Mouse (Mus musculus) cerebellum, adult 2 months (tissue): ENCODE data around the gene Gm20708. TPM values are rescaled to one million over a fixed set of nuclear protein-coding genes. Genes with fewer than 3 reads are reported as not detected.

ENCODE experiments used
- DNase-seq, 2 experiments: peaks; one replicate each; pipeline ENCODE4 v3.0.0; 2021
- H3K27ac ChIP-seq: fragments of 200-500 bp; 2 replicates; pipeline ENCODE4 v1.5.1; 2012; ENCODE audit warnings: low read length, control low read depth, inconsistent platforms; ENCODE audit not compliant: insufficient read depth
- H3K27me3 ChIP-seq: fragments of 200-500 bp; 2 replicates; pipeline ENCODE4 v1.6.1; 2012; ENCODE audit warnings: inconsistent platforms, mild to moderate bottlenecking, low read length, moderate library complexity; ENCODE audit not compliant: control insufficient read depth, insufficient read depth
- H3K4me1 ChIP-seq: fragments of 200-500 bp; 2 replicates; pipeline ENCODE4 v1.6.1; 2011; ENCODE audit warnings: low read length; ENCODE audit not compliant: control insufficient read depth, insufficient read depth
- H3K4me3 ChIP-seq: fragments of 200-500 bp; replicated peaks from 2 replicates; pipeline ENCODE3; 2011; ENCODE audit warnings: mild to moderate bottlenecking, low read depth, low read length, control low read depth; ENCODE audit not compliant: insufficient read depth
- CTCF ChIP-seq: fragments of 200-500 bp; IDR thresholded peaks from 2 replicates; pipeline ENCODE4 v1.5.1; 2011; ENCODE audit warnings: low read depth, mild to moderate bottlenecking, control low read depth, low read length, moderate library complexity, borderline replicate concordance; ENCODE audit not compliant: insufficient read depth
- POLR2A ChIP-seq: fragments of 200-500 bp; IDR thresholded peaks from 2 replicates; pipeline ENCODE4 v1.6.1; 2011; ENCODE audit warnings: low read length, control low read depth, borderline replicate concordance; ENCODE audit not compliant: insufficient read depth
- WGBS: fragments of 180-500 bp; shearing (Covaris S2); methylation state at CpG from one replicate; pipeline ENCODE4 v1.1.7; 2018; 5-methylcytosine and 5-hydroxymethylcytosine counted together
- polyA plus RNA-seq: library from polyadenylated mRNA; depleted of rRNA; stranded (reverse); fragments of >200 nt; gene quantifications from 2 replicates; pipeline ENCODE4 v1.2.3, GENCODE M21; 2012; rRNA removed

The Gm20708 gene
- polyA plus RNA-seq, result 0.78 and 0.93 TPM in 2 replicates

GRCm38 (mm10) chr11:117809407-117810311 lies at the start of gene Gm20708, which contains the start of gene Syngr2:
Gm20708 (plus strand) TSS chr11:117809668.
Syngr2 (plus strand) TSS chr11:117809668.
- WGBS, result under 1% methylated on average over 68 of the region's 75 CpGs
- H3K27me3 ChIP-seq, result no peaks in the 10 kb centered on the region; the same call in 1 of the 2 replicates
- H3K27ac ChIP-seq, result no peak within 1 kb of the TSS
- DNase-seq, result peak in 1 of 2 experiments; percentile 34
- TF ChIP-seq CTCF, result no peak
- TF ChIP-seq POLR2A, result no peak
- H3K4me3 ChIP-seq, result peak within 1 kb of the TSS; percentile 52
- H3K4me1 ChIP-seq, result peaks cover 8% of the 10 kb centered on the region

- 66% methylated on average over 26 of the region's 26 CpGs for WGBS
- H3K4me3 ChIP-seq, result no peak overlapping the region
- H3K4me1 ChIP-seq, result peaks cover 30% of the 10 kb centered on the region
- DNase-seq, result peak in 1 of 2 experiments; percentile 42
- H3K27ac ChIP-seq, result no peak overlapping the region
- TF ChIP-seq CTCF (no peak), POLR2A (no peak)
- H3K27me3 ChIP-seq, result no peaks in the 10 kb centered on the region
These were observed 48.9 kb upstream of the Gm20708 start for GRCm38 (mm10) chr11:117760374-117761119.

GRCm38 (mm10) chr11:117761801-117762200 lies 47.7 kb upstream of the Gm20708 start:
- no peak for TF ChIP-seq CTCF
- TF ChIP-seq POLR2A, result no peak
- no peak for DNase-seq
- Histone ChIP-seq H3K27ac (no peak overlapping the region), H3K4me3 (no peak overlapping the region), H3K27me3 (no peaks in the 10 kb centered on the region), H3K4me1 (peaks cover 30% of the 10 kb centered on the region)
- 92% methylated on average over 13 of the region's 13 CpGs for WGBS

- no peak for DNase-seq
- TF ChIP-seq CTCF, result no peak
- TF ChIP-seq POLR2A, result no peak
These were observed 47.2 kb upstream of the Gm20708 start for GRCm38 (mm10) chr11:117762246-117762645.

GRCm38 (mm10) chr11:117764319-117764718 lies 45.1 kb upstream of the Gm20708 start:
- peaks cover 9% of the 10 kb centered on the region for H3K4me1 ChIP-seq
- H3K4me3 ChIP-seq, result no peak overlapping the region
- DNase-seq, result no peak
- WGBS, result 75% methylated on average over 9 of the region's 9 CpGs
- H3K27ac ChIP-seq, result no peak overlapping the region
- H3K27me3 ChIP-seq, result no peaks in the 10 kb centered on the region
- no peak for TF ChIP-seq POLR2A
- no peak for TF ChIP-seq CTCF

More at GRCm38 (mm10) chr11:117762246-117762645, 47.2 kb upstream of the Gm20708 start:
- no peak overlapping the region for H3K27ac ChIP-seq
- H3K4me1 ChIP-seq, result peaks cover 26% of the 10 kb centered on the region
- H3K27me3 ChIP-seq, result no peaks in the 10 kb centered on the region
- H3K4me3 ChIP-seq, result no peak overlapping the region
- 81% methylated on average over 12 of the region's 12 CpGs for WGBS

GRCm38 (mm10) chr11:117765361-117765760 lies 44.1 kb upstream of the Gm20708 start:
- 82% methylated on average over 5 of the region's 5 CpGs for WGBS

GRCm38 (mm10) chr11:117766275-117766674 lies 43.2 kb upstream of the Gm20708 start:
- no peak for TF ChIP-seq POLR2A
- TF ChIP-seq CTCF, result no peak
- DNase-seq, result no peak

More at GRCm38 (mm10) chr11:117765361-117765760, 44.1 kb upstream of the Gm20708 start:
- no peak overlapping the region for H3K27ac ChIP-seq
- H3K4me1 ChIP-seq, result peaks cover under 1% of the 10 kb centered on the region; the same call in 1 of the 2 replicates
- no peak overlapping the region for H3K4me3 ChIP-seq
- TF ChIP-seq POLR2A (no peak), CTCF (no peak)
- no peaks in the 10 kb centered on the region for H3K27me3 ChIP-seq
- no peak for DNase-seq

More at GRCm38 (mm10) chr11:117766275-117766674, 43.2 kb upstream of the Gm20708 start:
- H3K4me1 ChIP-seq, result no peaks in the 10 kb centered on the region; the same call in 1 of the 2 replicates
- WGBS, result 87% methylated on average over 3 of the region's 3 CpGs
- H3K27me3 ChIP-seq, result no peaks in the 10 kb centered on the region
- no peak overlapping the region for H3K27ac ChIP-seq
- H3K4me3 ChIP-seq, result no peak overlapping the region
